Mouse (Mus musculus) lung, postnatal 14 days (tissue): ENCODE data around the gene Itprip.
"Not testable (repeated sequence)": the region's sequence is repeated elsewhere in the genome, so short reads cannot be mapped to it uniquely, and the experiment has no call there.

Experiments used
- DNase-seq: peaks from one replicate; pipeline ENCODE4 v3.0.0; 2021

Itprip gene

GRCm38 (mm10) chr19:47852131-47852530 is 67.0 kb downstream of the Itprip start:
- DNase-seq: not testable (repeated sequence)

- no peak for DNase-seq
Observed at GRCm38 (mm10) chr19:47849735-47850134, 69.4 kb downstream of the Itprip start.
